Mouse (Mus musculus): ENCODE data around the gene Zfyve19. TPM values are rescaled to one million over a fixed set of nuclear protein-coding genes. Genes with fewer than 3 reads are reported as not detected.

Gene Zfyve19
- 10 to 100 TPM; 28.8 to 32.2 TPM for total RNA-seq (2021)

GRCm38 (mm10) chr2:119208344-119209175, at the start of gene Zfyve19, which contains the start of gene Dnajc17:
Gene Zfyve19 (plus strand): TSS chr2:119208617.
Gene Dnajc17 (minus strand): TSS chr2:119208795.
- DNase-seq (ENCODE audit: low spot score in 2 of 2) = peak; percentile 98 to 99
- intact Hi-C loops (cut with DNase I) = loop anchor here (1.0 to 5.0 kb wide), 2 partner anchors 80 to 96 kb away; partner anchors contain the start of genes Rad51 and Vps18

- no peak for DNase-seq (ENCODE audit: low spot score in 2 of 2)
- intact Hi-C loops (cut with DNase I) = no loop called here
Observed at GRCm38 (mm10) chr2:119161247-119161646, 47.2 kb upstream of the Zfyve19 start.

- intact Hi-C loops (cut with DNase I) = no loop called here
- no peak for DNase-seq (ENCODE audit: low spot score in 2 of 2)
Observed at GRCm38 (mm10) chr2:119163135-119163534, 45.3 kb upstream of the Zfyve19 start.

- no peak for DNase-seq (ENCODE audit: low spot score in 2 of 2)
- intact Hi-C loops (cut with DNase I) = no loop called here
Observed at GRCm38 (mm10) chr2:119163999-119164398, 44.4 kb upstream of the Zfyve19 start.

- DNase-seq (ENCODE audit: low spot score in 2 of 2) = no peak
- intact Hi-C loops (cut with DNase I) = no loop called here
Observed at GRCm38 (mm10) chr2:119165401-119165800, 43.0 kb upstream of the Zfyve19 start.

- peak; percentile 30 to 33 for DNase-seq (ENCODE audit: low spot score in 2 of 2)
- intact Hi-C loops (cut with DNase I) = no loop called here
Observed at GRCm38 (mm10) chr2:119166901-119167865, 41.2 kb upstream of the Zfyve19 start, which contains the start of gene Gchfr. Gene Gchfr (plus strand): TSS chr2:119167773.

- no peak for DNase-seq (ENCODE audit: low spot score in 2 of 2)
- intact Hi-C loops (cut with DNase I) = no loop called here
Observed at GRCm38 (mm10) chr2:119167866-119168256, 40.6 kb upstream of the Zfyve19 start.

- DNase-seq (ENCODE audit: low spot score in 2 of 2) = no peak
- intact Hi-C loops (cut with DNase I) = no loop called here
Observed at GRCm38 (mm10) chr2:119170282-119170681, 38.1 kb upstream of the Zfyve19 start.

GRCm38 (mm10) chr2:119171574-119171973, 36.8 kb upstream of the Zfyve19 start:
- intact Hi-C loops (cut with DNase I) = no loop called here
- no peak for DNase-seq (ENCODE audit: low spot score in 2 of 2)

- intact Hi-C loops (cut with DNase I) = no loop called here
Observed at GRCm38 (mm10) chr2:119172446-119172845, 36.0 kb upstream of the Zfyve19 start.

GRCm38 (mm10) chr2:119172862-119173576, 35.4 kb upstream of the Zfyve19 start:
- DNase-seq (ENCODE audit: low spot score in 2 of 2) = no peak
- intact Hi-C loops (cut with DNase I) = no loop called here

More at GRCm38 (mm10) chr2:119172446-119172845, 36.0 kb upstream of the Zfyve19 start:
- DNase-seq (ENCODE audit: low spot score in 2 of 2) = no peak

- no peak for DNase-seq (ENCODE audit: low spot score in 2 of 2)
- intact Hi-C loops (cut with DNase I) = no loop called here
Observed at GRCm38 (mm10) chr2:119173991-119174651, 34.3 kb upstream of the Zfyve19 start, which contains the start of gene Gm14137. Gene Gm14137 (plus strand): TSS chr2:119174509.

GRCm38 (mm10) chr2:119174866-119175265, 33.6 kb upstream of the Zfyve19 start:
- intact Hi-C loops (cut with DNase I) = no loop called here
- no peak for DNase-seq (ENCODE audit: low spot score in 2 of 2)

GRCm38 (mm10) chr2:119175614-119176013, 32.8 kb upstream of the Zfyve19 start:
- intact Hi-C loops (cut with DNase I) = no loop called here
- no peak for DNase-seq (ENCODE audit: low spot score in 2 of 2)

GRCm38 (mm10) chr2:119176761-119177160, 31.7 kb upstream of the Zfyve19 start:
- DNase-seq (ENCODE audit: low spot score in 2 of 2) = no peak
- intact Hi-C loops (cut with DNase I) = no loop called here

GRCm38 (mm10) chr2:119177384-119177939, 31.0 kb upstream of the Zfyve19 start:
- no peak for DNase-seq (ENCODE audit: low spot score in 2 of 2)
- intact Hi-C loops (cut with DNase I) = no loop called here

GRCm38 (mm10) chr2:119182914-119183313, 25.5 kb upstream of the Zfyve19 start:
- no peak for DNase-seq (ENCODE audit: low spot score in 2 of 2)
- intact Hi-C loops (cut with DNase I) = no loop called here

GRCm38 (mm10) chr2:119189029-119189710, 19.2 kb upstream of the Zfyve19 start:
- peak; percentile 78 to 88 for DNase-seq (ENCODE audit: low spot score in 2 of 2)
- intact Hi-C loops (cut with DNase I) = loop anchor here (5.0 kb wide), 1 partner anchor 147 kb away; no protein-coding TSS in a partner anchor
